Mouse (Mus musculus): ENCODE measurements around the gene Reg4.

- no peak for TF ChIP-seq POLR2A (IDR thresholded peaks at IDR 0.05; ENCODE audit: borderline replicate concordance, insufficient read depth, low read length)
- no peak for TF ChIP-seq CTCF (IDR thresholded peaks at IDR 0.05; ENCODE audit: borderline replicate concordance, insufficient read depth, low read depth, low read length)
These were observed 15.3 kb downstream of the Reg4 start for GRCm38 (mm10) chr3:98237240-98237639.
